Mouse (Mus musculus): Measurements from ENCODE around the gene Ccdc57. TPM values are rescaled to one million over a fixed set of nuclear protein-coding genes. Genes with fewer than 3 reads are reported as not detected.
"Not testable (repeated sequence)": the region's sequence is repeated elsewhere in the genome, so short reads cannot be mapped to it uniquely, and the experiment has no call there.

Gene Ccdc57
- polyA plus RNA-seq, 1 experiment from 2014 or later = 6.4 TPM

DNA sequence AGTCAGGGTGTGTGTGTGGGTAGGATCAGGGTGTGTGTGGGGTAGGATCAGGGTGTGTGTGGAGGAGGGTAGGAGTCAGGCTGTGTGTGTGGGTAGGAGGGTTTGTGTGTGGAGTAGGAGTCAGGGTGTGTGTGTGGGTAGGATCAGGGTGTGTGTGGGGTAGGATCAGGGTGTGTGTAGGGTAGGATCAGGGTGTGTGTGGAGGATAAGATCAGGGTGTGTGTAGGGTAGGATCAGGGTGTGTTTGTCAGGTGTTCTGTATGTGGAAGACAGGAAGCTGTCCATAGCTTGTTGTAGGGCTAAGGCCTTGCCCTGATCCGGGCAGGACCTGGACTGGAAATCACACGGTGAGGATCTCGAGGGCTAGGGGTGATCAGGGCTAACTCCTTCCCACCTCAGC lies 76.7 kb downstream of the Ccdc57 start:
- not testable (repeated sequence) for H3K9ac ChIP-seq; H3K9me3 ChIP-seq; H3K4me2 ChIP-seq (replicated peaks); H3K4me1 ChIP-seq; ATAC-seq (ENCODE audit: low FRiP score, low read depth); H3K4me3 ChIP-seq; H3K27me3 ChIP-seq; H3K27ac ChIP-seq
- peaks cover 48% of the 10 kb centered on the region for H3K36me3 ChIP-seq
- 90% methylated on average over 3 of the region's 3 CpGs for WGBS

DNA sequence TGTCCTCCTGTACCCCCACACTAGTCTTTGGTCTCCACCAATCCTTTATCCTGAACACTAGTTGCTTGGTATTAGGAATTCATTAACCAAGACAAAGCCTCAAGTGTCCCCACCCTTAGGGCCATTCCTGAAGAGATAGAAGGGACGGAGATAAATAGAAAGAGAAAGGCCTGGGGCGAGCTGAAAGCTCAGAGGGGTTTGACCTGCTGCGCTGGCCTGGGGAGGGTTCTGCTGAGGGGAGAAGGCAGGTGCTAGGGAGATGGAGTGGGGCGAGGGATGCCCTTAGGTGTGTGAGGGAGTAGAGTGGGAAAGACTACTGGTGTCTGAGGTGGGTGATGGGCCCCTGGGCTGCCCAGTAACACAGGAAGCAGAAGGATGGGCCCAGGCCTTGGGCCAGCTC lies 78.9 kb downstream of the Ccdc57 start:
- no peak overlapping the region for H3K9ac ChIP-seq
- no peak overlapping the region for H3K4me2 ChIP-seq (replicated peaks)
- H3K27ac ChIP-seq = no peak overlapping the region
- H3K4me3 ChIP-seq = no peak overlapping the region
- no peaks in the 10 kb centered on the region for H3K27me3 ChIP-seq
- H3K36me3 ChIP-seq = peaks cover 27% of the 10 kb centered on the region
- 90% methylated on average over 4 of the region's 4 CpGs for WGBS
- H3K4me1 ChIP-seq = peaks cover 6% of the 10 kb centered on the region; the same call in 1 of the 2 replicates
- ATAC-seq (ENCODE audit: low FRiP score, low read depth) = no peak
- no peaks in the 10 kb centered on the region for H3K9me3 ChIP-seq

DNA sequence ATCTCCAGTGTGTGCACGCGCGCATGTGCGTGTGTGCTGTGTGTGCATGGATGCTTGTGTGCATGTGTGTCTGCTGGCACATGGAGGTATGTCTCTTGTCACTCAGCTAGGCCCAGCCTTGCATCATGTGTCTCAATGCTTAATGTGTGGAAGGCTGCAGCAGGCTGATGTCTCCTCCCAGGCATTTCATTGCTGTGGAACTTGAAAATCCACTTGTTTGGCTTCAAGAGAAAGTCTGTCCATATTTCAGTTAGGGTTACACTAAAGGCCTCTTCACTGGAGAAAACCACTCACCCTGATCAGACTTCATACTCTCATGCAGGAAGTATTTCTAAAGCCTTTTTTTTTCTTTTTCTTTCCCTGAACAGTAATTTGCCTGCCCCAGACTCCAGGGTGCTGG lies 79.5 kb downstream of the Ccdc57 start:
- WGBS = 92% methylated on average over 4 of the region's 4 CpGs
- H3K9ac ChIP-seq = no peak overlapping the region
- no peak for ATAC-seq (ENCODE audit: low FRiP score, low read depth)
- H3K27ac ChIP-seq = no peak overlapping the region
- H3K9me3 ChIP-seq = no peaks in the 10 kb centered on the region
- H3K4me3 ChIP-seq = no peak overlapping the region
- peaks cover 6% of the 10 kb centered on the region; the same call in 1 of the 2 replicates for H3K4me1 ChIP-seq
- H3K36me3 ChIP-seq = peaks cover 21% of the 10 kb centered on the region
- H3K27me3 ChIP-seq = no peaks in the 10 kb centered on the region
- H3K4me2 ChIP-seq (replicated peaks) = no peak overlapping the region

DNA sequence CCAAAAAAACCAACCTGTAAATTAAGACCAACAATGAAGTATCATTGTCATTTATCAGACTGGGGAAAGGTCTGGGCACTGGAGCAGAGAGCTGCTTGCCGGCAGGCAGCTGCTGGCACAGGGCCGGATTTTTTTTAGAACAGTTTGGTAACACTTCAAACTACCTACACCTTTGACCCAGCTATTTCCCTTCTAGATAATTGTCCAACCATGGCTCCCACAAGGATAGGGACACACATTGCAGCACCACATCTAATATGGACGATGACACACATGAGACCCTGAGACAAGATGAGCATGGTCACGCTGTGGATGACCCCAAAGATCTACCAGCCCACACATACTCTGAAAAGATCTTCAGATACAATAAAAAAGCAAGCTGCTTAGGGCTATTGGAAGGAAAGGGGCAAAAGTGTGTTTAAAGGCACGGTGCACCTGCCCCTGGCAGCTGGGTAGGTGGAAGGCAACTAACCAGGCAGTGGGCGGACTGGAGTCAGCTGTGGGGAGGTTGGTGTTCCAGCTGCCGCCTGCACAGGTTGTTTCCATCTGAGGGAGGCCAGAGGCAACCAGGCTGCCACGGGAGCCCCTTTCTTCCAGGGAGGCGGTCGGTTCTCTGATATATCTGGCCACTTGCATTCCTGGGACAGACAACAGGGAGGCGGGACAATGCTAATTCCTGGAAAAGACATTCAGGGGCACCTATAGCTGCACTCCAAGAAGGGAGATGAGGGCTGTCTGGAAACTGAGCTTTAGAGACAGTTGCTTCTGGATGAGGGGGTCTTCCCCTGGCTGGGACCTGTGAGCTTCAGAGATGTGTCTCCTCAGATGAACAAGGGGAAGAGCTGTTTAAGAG lies 80.4 kb downstream of the Ccdc57 start:
- H3K4me2 ChIP-seq (replicated peaks) = no peak overlapping the region
- ATAC-seq (ENCODE audit: low FRiP score, low read depth) = no peak
- no peak overlapping the region for H3K9ac ChIP-seq
- H3K36me3 ChIP-seq = peaks cover 16% of the 10 kb centered on the region
- no peaks in the 10 kb centered on the region for H3K27me3 ChIP-seq
- no peak overlapping the region for H3K4me3 ChIP-seq
- WGBS = 63% methylated on average over 11 of the region's 11 CpGs
- H3K9me3 ChIP-seq = no peaks in the 10 kb centered on the region
- peaks cover 6% of the 10 kb centered on the region; the same call in 1 of the 2 replicates for H3K4me1 ChIP-seq
- H3K27ac ChIP-seq = no peak overlapping the region

DNA sequence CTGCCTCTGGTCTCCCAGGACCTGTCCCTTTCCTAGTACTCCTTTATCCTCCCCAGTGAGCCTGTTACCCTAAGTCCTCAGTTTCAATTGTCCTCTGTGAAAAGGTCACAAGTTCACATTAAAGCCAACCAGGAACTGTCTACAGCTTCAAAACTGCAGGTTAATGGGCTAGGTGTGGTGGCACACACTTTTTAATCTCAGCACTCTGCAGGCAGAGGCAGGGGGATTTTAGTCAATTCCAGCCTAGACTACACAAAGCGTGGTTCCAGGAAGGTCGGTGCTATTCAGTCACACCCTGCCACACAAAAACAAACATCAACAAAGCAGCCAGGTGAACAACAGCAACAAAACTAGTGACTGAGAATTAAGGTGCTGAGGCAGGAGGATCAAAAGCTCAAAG lies 81.1 kb downstream of the Ccdc57 start:
- Histone ChIP-seq H3K4me2 (replicated peaks) (no peak overlapping the region), H3K4me3 (no peak overlapping the region), H3K27ac (no peak overlapping the region), H3K4me1 (peaks cover 6% of the 10 kb centered on the region; the same call in 1 of the 2 replicates), H3K36me3 (peaks cover 11% of the 10 kb centered on the region; the same call in 1 of the 2 replicates), H3K9ac (no peak overlapping the region), H3K9me3 (no peaks in the 10 kb centered on the region), H3K27me3 (no peaks in the 10 kb centered on the region)
- WGBS = 81% methylated on average over 2 of the region's 2 CpGs
- ATAC-seq (ENCODE audit: low FRiP score, low read depth) = no peak

DNA sequence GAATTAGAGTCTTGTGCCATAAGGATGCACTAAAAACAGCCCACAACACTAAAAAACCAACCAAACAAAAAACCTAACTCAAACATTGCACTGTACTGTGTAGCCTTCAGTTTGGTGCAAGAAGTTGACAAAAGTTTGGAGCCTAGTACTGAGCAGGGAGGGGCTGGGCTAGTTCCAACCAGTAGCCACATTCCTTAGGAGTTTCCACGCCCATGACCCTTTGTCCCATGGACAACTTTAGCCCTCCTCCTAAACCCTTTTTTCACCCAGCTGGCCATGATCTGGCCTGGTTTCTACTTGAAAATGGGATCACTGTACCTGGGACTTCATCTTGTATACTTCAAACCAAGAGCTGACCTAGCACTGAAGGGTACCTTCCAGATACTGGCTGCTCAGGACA lies 81.5 kb downstream of the Ccdc57 start:
- H3K36me3 ChIP-seq = peaks cover 7% of the 10 kb centered on the region; the same call in 1 of the 2 replicates
- no peak overlapping the region for H3K27ac ChIP-seq
- H3K4me1 ChIP-seq = peaks cover 6% of the 10 kb centered on the region; the same call in 1 of the 2 replicates
- no peak overlapping the region for H3K4me3 ChIP-seq
- no peak for ATAC-seq (ENCODE audit: low FRiP score, low read depth)
- no peak overlapping the region for H3K9ac ChIP-seq
- 68% methylated on average over 1 of the region's 1 CpGs for WGBS
- no peaks in the 10 kb centered on the region for H3K27me3 ChIP-seq
- no peak overlapping the region for H3K4me2 ChIP-seq (replicated peaks)
- no peaks in the 10 kb centered on the region for H3K9me3 ChIP-seq

DNA sequence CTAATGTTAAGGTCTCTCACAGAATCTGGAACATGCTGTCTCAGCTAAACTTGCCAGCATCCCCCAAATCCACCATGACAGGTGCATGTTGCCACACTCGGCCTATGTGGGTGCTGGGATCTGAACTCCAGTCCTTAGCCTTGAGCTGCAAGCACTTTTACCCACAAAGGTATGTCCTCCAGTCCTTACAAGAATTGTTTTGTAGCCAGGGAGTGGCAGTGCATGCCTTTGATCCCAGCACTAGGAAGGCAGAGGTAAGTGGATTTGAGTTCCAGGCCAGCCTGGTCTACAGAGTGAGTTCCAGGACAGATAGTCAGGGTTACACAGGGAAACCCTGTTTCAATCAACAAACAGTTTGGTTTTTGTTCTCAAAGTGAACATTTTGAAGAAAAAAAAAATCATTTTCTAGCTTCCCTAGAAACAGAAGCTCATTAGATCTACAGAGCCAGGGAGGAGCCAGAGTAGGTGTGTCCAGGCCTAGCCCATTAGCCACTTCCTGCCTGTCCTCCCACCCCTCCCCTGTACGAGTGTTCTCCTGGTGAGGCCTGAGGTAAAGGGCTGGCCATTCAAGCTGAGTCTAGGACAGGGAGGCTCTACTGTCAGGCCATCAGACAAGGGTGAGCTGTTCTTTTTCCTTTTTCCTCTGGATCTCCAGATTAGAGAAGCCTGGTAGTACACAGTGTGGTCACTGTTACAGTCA lies 82.2 kb downstream of the Ccdc57 start:
- 50% methylated on average over 2 of the region's 2 CpGs for WGBS
- ATAC-seq (ENCODE audit: low FRiP score, low read depth) = no peak
- Histone ChIP-seq H3K9me3 (no peaks in the 10 kb centered on the region), H3K4me1 (peaks cover 6% of the 10 kb centered on the region; the same call in 1 of the 2 replicates), H3K36me3 (peaks cover 4% of the 10 kb centered on the region; the same call in 1 of the 2 replicates), H3K9ac (no peak overlapping the region), H3K27me3 (no peaks in the 10 kb centered on the region), H3K4me2 (replicated peaks) (no peak overlapping the region), H3K27ac (no peak overlapping the region), H3K4me3 (no peak overlapping the region)

DNA sequence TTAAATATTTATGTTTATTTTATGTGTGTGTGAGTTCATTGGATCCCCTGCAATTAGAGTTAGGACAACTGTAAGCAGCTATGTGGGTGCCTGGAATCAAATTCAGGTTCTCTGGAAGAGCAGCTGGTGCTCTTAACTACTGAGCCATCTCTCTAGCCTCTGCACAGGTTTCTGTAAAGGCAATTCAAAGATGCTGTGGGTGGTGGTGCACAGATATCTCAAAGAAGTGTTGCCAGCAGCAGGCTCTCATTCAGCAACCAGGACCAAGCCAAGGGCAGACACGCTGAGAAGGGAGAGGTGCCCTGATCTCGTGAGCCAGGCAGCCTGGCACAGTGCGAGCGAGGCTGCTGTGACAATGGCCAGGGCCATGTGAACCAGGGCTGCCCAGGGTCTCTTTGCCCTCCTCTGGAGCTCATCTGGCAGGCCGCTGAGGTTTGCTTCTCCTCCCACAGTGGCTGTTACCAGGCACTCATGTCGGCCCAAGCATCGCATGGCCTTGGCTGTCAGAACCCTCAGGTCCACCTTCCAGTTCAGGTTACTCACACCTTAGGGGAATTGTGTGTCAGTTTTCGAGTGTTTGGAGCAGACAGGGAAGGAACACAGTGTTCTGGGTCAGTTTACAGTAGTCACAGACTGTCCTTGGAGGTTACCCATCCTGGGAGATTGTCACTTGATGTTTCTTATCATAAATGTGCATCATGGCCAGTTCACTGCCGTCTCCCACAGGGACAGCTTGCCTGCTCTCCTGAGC lies 85.8 kb downstream of the Ccdc57 start:
- no peak for ATAC-seq (ENCODE audit: low FRiP score, low read depth)
- no peaks in the 10 kb centered on the region for H3K36me3 ChIP-seq

DNA sequence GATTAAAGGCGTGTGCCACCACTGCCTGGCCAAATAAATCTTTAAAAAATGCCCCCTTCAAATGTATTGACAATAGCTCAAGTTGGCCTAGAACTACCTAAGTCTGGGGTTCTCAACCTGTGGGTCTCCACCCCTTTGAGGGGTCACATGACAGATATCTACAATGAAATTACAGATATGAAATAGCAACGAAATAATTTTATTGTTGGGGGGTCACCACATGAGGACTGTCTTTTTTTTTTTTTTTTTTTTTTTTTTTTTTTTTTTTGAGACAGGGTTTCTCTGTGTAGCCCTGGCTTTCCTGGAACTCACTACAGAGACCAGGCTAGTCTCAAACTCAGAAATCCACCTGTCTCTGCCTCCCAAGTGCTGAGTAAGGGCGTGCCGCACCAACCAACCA lies 88.3 kb downstream of the Ccdc57 start:
- H3K9ac ChIP-seq = no peak overlapping the region
- ATAC-seq (ENCODE audit: low FRiP score, low read depth) = no peak
- no peaks in the 10 kb centered on the region for H3K36me3 ChIP-seq
- no peaks in the 10 kb centered on the region for H3K4me1 ChIP-seq
- 87% methylated on average over 4 of the region's 4 CpGs for WGBS
- no peaks in the 10 kb centered on the region for H3K9me3 ChIP-seq
- no peak overlapping the region for H3K27ac ChIP-seq
- H3K4me2 ChIP-seq (replicated peaks) = no peak overlapping the region
- H3K4me3 ChIP-seq = no peak overlapping the region
- no peaks in the 10 kb centered on the region for H3K27me3 ChIP-seq

More for the DNA sequence above, 85.8 kb downstream of the Ccdc57 start:
- Histone ChIP-seq H3K4me3 (no peak overlapping the region), H3K4me1 (0 out of 2 replicates have a peak, but pooled peaks cover 3% of the 10 kb centered on the region), H3K27me3 (no peaks in the 10 kb centered on the region), H3K27ac (no peak overlapping the region), H3K9ac (no peak overlapping the region; the same call in 1 of the 2 replicates), H3K4me2 (replicated peaks) (no peak overlapping the region), H3K9me3 (no peaks in the 10 kb centered on the region)
- WGBS = 86% methylated on average over 9 of the region's 9 CpGs

DNA sequence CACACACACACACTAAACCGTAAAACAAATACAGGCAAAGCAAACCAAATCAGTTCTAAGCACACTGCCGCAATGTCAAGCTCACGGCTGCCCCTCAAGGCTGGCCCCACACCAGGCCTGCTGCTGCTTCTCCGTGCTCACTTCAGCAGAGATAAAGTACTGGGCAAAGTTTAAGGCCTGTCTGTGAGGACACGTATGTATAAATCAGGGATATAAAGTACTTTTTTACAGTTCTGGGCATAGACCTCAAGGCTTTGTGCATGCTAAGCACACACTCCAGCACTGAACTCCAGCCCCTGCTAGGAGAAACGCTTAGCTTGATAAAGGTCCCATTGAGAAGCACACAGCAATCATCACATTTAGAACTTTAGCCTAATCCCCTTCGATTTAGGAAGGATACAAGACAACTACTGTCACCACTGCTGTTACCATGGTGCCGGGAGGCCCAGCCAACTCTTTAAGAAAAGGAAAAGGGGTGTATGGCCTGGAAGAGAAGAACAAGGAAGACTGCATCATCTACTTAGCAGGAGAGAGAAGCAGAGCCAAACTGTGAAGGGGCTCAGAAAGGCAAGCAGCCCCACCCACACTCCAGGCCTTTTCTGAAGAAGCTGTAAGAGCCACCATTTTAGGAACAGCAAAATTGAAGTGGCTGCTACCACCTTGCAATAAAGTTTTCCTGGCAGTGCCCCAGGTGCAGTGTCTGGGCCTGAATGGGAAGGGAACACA lies 99.0 kb downstream of the Ccdc57 start:
- H3K36me3 ChIP-seq = no peaks in the 10 kb centered on the region; the same call in 1 of the 2 replicates
- H3K9ac ChIP-seq = no peak overlapping the region
- no peaks in the 10 kb centered on the region for H3K9me3 ChIP-seq
- no peaks in the 10 kb centered on the region for H3K27me3 ChIP-seq
- H3K4me3 ChIP-seq = no peak overlapping the region
- 68% methylated on average over 8 of the region's 8 CpGs for WGBS
- no peaks in the 10 kb centered on the region for H3K4me1 ChIP-seq
- H3K27ac ChIP-seq = peak overlapping the region; percentile 44; the same call in 1 of the 2 replicates
- ATAC-seq (ENCODE audit: low FRiP score, low read depth) = no peak
- no peak overlapping the region for H3K4me2 ChIP-seq (replicated peaks)

DNA sequence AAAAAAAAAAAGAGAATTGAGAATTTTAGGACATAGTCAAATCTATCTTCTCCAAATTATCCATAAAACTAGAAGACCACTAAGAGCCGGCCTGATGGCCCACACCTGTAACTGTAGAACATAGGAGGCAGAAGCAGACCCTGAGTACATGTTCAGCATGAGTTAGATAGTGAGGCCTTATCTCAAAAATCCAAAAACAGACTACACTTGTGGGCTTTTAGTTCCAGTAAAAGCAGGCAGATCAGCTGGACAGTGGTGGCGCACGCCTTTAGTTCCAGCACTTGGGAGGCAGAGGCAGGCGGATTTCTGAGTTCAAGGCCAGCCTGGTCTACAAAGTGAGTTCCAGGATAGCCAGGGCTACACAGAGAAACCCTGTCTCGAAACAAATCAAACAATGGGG lies 99.7 kb downstream of the Ccdc57 start:
- H3K27me3 ChIP-seq; H3K9me3 ChIP-seq; H3K4me1 ChIP-seq; ATAC-seq (ENCODE audit: low FRiP score, low read depth); H3K9ac ChIP-seq; H3K36me3 ChIP-seq; H3K4me3 ChIP-seq; H3K4me2 ChIP-seq (replicated peaks); H3K27ac ChIP-seq: not testable (repeated sequence)
- 94% methylated on average over 5 of the region's 5 CpGs for WGBS

Data from limb, embryonic 13.5 days (tissue).